Mouse (Mus musculus): ENCODE results near the gene Cpsf4l. TPM values are rescaled to one million over a fixed set of nuclear protein-coding genes. Genes with fewer than 3 reads are reported as not detected.
A peak's percentile ranks its signal among the peaks of the same experiment; 100 is the strongest.

The Cpsf4l gene
- polyA plus RNA-seq (2016; fragmentation: Nextera tagmentation; extraction: Ambion mirVana), result 0.28 and 0.40 TPM in 2 replicates

DNA sequence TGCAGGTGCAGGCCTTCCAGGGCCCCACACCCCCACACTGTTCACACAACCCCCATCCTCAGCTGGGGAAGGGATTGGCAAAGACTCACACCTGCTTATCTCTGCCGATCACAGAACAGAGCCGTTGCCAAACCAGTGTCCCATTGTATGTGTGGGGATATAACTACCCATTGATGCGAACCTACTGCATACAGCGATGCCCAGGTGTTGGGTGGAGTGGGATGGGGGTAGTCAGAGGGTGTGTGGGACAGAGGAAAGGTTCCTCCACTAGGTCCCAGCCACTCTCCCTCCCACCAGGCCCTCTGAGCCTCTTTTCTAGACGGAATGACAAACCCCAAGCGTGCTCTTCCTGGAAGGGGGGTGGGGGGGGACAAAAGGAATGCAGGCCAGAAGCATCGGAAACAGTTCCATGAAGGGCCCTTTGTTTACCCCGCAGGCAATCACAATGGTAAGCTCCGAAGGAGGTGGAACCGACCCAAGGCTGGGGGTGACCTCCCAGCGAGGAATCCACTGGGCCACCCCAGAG lies at the start of gene Cpsf4l:
Cpsf4l (minus strand) TSS at position 287 of the 526 bp plus-strand sequence.
- WGBS, result 4% methylated on average over 11 of the region's 11 CpGs
- no peak for DNase-seq (ENCODE audit: extremely low spot score, low spot score)

DNA sequence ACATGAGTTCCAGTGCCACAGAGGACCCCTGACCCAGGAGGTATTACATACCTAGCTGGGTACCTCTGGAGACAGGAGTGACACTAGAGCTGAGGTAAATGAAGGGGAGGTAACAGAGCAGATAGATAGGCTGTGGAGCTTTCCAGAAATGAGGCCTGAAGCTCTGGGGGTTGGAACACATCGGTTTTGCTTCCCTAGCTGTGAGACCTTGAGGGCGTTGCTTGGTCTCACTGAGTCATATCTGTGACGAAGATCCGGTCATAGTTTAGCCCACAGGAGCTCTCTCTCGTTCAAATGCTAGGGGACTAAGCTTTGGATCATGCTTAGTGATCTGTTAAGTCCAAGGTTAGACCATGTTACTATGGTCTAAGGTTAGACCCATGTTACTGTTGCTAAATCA lies 49.0 kb upstream of the Cpsf4l start:
- no peak overlapping the region for H3K27ac ChIP-seq
- no peak overlapping the region for H3K4me3 ChIP-seq
- H3K4me1 ChIP-seq, result peaks cover 28% of the 10 kb centered on the region
- no peak for DNase-seq (ENCODE audit: extremely low spot score, low spot score)
- WGBS, result 93% methylated on average over 5 of the region's 5 CpGs
- H3K27me3 ChIP-seq (ENCODE audit: poor library complexity, severe bottlenecking), result peaks cover 3% of the 10 kb centered on the region; the same call in 1 of the 2 replicates
- no peaks in the 10 kb centered on the region for H3K9me3 ChIP-seq
- no peaks in the 10 kb centered on the region for H3K36me3 ChIP-seq (replicated peaks)

More for the DNA sequence above, at the start of gene Cpsf4l:
- H3K4me1 ChIP-seq, result peaks cover 39% of the 10 kb centered on the region
- H3K9me3 ChIP-seq, result no peaks in the 10 kb centered on the region
- peaks cover 15% of the 10 kb centered on the region for H3K36me3 ChIP-seq (replicated peaks)
- peak within 1 kb of the TSS; percentile 86 for H3K27ac ChIP-seq
- H3K27me3 ChIP-seq (ENCODE audit: poor library complexity, severe bottlenecking), result peaks cover 44% of the 10 kb centered on the region
- H3K4me3 ChIP-seq, result peak within 1 kb of the TSS; percentile 30

DNA sequence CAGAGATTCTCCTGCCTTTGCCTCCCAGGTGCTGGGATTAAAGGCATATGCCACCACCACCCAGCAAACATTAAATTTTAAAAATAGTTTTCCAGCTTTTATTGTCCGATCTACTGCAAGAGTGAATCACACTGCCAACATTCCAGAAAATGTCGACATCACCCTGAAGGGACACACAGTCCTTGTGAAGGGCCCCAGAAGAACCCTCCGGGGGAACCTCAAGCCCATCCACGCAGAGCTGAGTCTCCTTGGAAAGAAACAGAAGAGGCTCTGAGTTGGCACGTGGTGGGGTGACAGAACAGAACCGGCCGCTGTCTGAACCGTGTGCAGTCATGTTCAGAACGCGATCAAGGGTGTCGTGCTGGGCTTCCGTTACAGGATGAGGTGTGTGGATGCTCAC lies 46.8 kb upstream of the Cpsf4l start:
- Histone ChIP-seq H3K4me3 (no peak overlapping the region), H3K27ac (no peak overlapping the region), H3K9me3 (no peaks in the 10 kb centered on the region), H3K27me3 (ENCODE audit: poor library complexity, severe bottlenecking) (peaks cover 4% of the 10 kb centered on the region; the same call in 1 of the 2 replicates), H3K4me1 (peaks cover 31% of the 10 kb centered on the region), H3K36me3 (replicated peaks) (no peaks in the 10 kb centered on the region)
- no peak for DNase-seq (ENCODE audit: extremely low spot score, low spot score)
- WGBS, result 94% methylated on average over 12 of the region's 12 CpGs

DNA sequence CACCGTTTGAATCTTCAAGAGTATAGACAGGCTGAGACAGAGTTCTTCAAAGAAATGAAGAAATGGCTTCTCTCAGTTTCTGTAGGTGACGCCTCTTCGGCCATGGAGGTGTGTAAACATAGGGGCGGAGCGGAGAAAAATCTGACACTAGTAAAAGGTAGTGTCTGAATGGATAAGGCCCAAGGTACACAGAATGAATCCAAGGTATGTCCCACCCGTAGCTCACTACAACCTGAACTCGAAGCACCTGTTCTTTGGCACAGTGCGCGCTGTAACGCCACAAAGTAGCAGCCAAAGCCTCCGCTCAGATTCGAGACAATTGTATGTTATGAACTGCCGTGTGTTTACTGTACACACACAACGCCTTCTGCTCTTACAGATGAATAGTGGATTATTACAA lies 46.1 kb upstream of the Cpsf4l start:
- no peak for DNase-seq (ENCODE audit: extremely low spot score, low spot score)
- H3K4me3 ChIP-seq, result no peak overlapping the region
- 94% methylated on average over 14 of the region's 14 CpGs for WGBS

DNA sequence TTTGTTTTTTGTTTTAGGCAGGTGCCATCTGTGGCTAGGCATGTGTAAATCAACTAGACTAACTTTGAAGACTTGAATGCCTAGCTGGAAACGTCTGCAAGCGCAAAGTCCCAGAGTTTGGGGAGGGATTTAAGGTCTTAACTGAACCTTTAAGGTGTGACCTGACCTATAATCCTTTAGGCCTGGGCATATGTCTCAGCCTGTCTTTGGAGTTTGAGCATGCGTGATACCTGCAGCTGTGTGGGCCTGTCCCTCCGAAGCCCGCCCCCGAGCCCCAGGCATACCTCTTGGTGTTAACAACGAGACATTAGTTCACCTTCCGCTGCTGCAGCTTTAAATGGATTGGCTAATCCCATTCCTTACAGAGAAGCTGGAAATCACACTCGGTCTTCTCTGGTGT lies 45.0 kb upstream of the Cpsf4l start:
- peaks cover 40% of the 10 kb centered on the region for H3K4me1 ChIP-seq
- 23% methylated on average over 9 of the region's 9 CpGs for WGBS

More for the DNA sequence above, 46.1 kb upstream of the Cpsf4l start:
- Histone ChIP-seq H3K27ac (0 out of 2 replicates have a peak overlapping the region, but pooled peaks have one; percentile 67), H3K9me3 (no peaks in the 10 kb centered on the region), H3K4me1 (peaks cover 32% of the 10 kb centered on the region), H3K36me3 (replicated peaks) (no peaks in the 10 kb centered on the region), H3K27me3 (ENCODE audit: poor library complexity, severe bottlenecking) (peaks cover 4% of the 10 kb centered on the region; the same call in 1 of the 2 replicates)

DNA sequence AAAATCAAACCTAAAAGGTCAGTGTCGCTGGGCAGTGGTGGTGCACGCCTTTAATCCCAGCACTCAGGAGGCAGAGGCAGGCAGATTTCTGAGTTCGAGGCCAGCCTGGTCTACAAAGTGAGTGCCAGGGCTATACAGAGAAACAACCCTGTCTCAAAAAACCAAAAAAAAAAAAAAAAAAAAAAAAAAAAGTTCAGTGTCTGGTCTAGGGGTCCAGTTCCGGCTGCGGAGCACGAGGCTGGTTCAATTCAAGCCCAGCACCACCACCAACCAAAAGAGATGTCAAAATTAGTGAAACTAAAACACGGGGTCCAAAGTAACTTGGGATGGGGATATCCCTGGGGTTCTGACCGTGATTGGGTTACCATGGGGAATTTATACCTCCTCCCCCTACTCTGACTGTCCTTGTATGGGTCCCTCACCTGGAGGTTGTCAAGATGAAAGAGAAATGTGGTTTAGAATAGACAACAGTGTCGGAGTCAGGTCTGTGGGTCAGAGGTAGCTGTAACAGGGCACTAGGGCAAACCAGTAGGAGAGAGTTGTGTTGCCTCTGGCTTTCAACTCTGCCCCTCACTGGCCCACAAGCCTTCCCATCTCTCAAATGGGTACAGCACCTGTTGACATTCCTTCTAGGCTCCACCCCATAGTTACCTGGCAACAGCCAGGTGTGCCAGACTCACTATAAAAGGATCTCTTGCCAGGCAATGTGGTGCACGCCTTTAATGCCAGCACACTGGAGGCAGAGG lies 43.0 kb upstream of the Cpsf4l start:
- Histone ChIP-seq H3K4me1 (peaks cover 60% of the 10 kb centered on the region), H3K4me3 (peak overlapping the region; percentile 92; the same call in 1 of the 2 replicates)

More for the DNA sequence above, 45.0 kb upstream of the Cpsf4l start:
- Histone ChIP-seq H3K36me3 (replicated peaks) (no peaks in the 10 kb centered on the region), H3K9me3 (no peaks in the 10 kb centered on the region), H3K27me3 (ENCODE audit: poor library complexity, severe bottlenecking) (peaks cover 4% of the 10 kb centered on the region; the same call in 1 of the 2 replicates), H3K27ac (0 out of 2 replicates have a peak overlapping the region, but pooled peaks have one; percentile 67), H3K4me3 (no peak overlapping the region)
- DNase-seq (ENCODE audit: extremely low spot score, low spot score), result no peak

DNA sequence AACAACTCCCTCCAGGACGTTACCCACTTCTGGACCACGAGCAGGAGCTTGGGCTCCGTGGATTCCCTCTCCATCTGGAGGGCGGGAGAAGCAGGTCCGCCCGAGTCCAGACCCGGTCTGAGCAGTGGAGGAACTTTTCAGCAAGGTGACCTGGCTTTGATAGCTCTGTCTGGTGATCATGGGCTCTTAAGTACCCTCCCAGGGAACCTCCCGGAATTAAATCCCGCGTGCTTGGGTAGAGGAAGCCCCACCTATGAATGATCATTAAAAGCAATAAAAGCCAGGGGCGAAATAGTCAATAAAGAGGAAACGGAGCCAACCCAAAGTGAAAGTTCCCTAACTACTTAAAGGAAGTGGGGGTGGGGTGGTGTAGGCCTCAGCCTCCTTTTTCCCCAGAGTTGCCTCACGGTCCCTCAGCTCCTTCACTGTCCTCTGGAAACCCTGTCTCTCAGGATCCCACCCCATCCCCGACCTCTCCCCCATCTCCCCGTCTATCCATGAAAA lies 42.4 kb upstream of the Cpsf4l start:
- Histone ChIP-seq H3K4me3 (peak overlapping the region; percentile 92), H3K36me3 (replicated peaks) (peaks cover 18% of the 10 kb centered on the region), H3K27me3 (ENCODE audit: poor library complexity, severe bottlenecking) (peaks cover 4% of the 10 kb centered on the region; the same call in 1 of the 2 replicates), H3K9me3 (no peaks in the 10 kb centered on the region), H3K27ac (peak overlapping the region; percentile 99), H3K4me1 (peaks cover 66% of the 10 kb centered on the region)
- 34% methylated on average over 15 of the region's 15 CpGs for WGBS
- DNase-seq (ENCODE audit: extremely low spot score, low spot score), result no peak

More for the DNA sequence above, 43.0 kb upstream of the Cpsf4l start:
- H3K36me3 ChIP-seq (replicated peaks), result peaks cover 12% of the 10 kb centered on the region
- 94% methylated on average over 10 of the region's 10 CpGs for WGBS
- H3K27ac ChIP-seq, result peak overlapping the region; percentile 99
- no peak for DNase-seq (ENCODE audit: extremely low spot score, low spot score)
- peaks cover 4% of the 10 kb centered on the region; the same call in 1 of the 2 replicates for H3K27me3 ChIP-seq (ENCODE audit: poor library complexity, severe bottlenecking)
- H3K9me3 ChIP-seq, result no peaks in the 10 kb centered on the region

DNA sequence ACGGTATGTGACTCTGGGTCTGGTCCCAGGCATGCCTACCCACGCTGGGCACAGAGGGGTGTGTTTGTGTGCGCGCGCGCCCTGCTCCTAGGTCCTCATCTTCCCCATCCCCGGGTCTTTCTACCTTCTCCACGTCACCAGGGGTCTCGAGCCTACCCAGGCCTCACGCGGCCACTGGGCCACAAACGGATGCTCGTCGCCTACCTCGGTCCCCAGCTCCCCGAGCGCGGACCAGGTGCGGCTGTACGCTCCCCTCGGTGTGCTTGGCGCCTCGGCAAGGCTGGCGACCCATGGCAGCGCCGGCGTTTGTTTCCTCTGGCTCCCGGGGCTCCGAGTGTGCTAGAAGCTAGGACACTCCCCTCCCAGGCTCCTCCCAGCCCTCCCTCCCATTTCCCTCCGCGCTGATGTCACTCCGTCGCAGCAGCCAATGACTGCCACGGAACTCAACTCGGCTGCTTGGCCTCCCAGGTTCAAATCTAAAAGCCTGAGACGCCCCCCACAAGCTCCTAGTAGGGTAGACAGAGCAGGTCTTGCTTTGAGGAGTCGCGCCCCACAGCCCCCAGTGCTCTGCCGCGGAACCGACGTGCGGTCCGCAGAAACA lies 41.8 kb upstream of the Cpsf4l start, which contains the start of gene Cdc42ep4:
Cdc42ep4 (minus strand) TSS at position 398 of the 601 bp plus-strand sequence.
- Histone ChIP-seq H3K4me1 (peaks cover 70% of the 10 kb centered on the region), H3K27ac (peak within 1 kb of the TSS; percentile 99), H3K27me3 (ENCODE audit: poor library complexity, severe bottlenecking) (peaks cover 4% of the 10 kb centered on the region; the same call in 1 of the 2 replicates), H3K4me3 (peak within 1 kb of the TSS; percentile 92), H3K36me3 (replicated peaks) (peaks cover 23% of the 10 kb centered on the region), H3K9me3 (no peaks in the 10 kb centered on the region)
- under 1% methylated on average over 44 of the region's 44 CpGs for WGBS
- peak; percentile 93 for DNase-seq (ENCODE audit: extremely low spot score, low spot score)

DNA sequence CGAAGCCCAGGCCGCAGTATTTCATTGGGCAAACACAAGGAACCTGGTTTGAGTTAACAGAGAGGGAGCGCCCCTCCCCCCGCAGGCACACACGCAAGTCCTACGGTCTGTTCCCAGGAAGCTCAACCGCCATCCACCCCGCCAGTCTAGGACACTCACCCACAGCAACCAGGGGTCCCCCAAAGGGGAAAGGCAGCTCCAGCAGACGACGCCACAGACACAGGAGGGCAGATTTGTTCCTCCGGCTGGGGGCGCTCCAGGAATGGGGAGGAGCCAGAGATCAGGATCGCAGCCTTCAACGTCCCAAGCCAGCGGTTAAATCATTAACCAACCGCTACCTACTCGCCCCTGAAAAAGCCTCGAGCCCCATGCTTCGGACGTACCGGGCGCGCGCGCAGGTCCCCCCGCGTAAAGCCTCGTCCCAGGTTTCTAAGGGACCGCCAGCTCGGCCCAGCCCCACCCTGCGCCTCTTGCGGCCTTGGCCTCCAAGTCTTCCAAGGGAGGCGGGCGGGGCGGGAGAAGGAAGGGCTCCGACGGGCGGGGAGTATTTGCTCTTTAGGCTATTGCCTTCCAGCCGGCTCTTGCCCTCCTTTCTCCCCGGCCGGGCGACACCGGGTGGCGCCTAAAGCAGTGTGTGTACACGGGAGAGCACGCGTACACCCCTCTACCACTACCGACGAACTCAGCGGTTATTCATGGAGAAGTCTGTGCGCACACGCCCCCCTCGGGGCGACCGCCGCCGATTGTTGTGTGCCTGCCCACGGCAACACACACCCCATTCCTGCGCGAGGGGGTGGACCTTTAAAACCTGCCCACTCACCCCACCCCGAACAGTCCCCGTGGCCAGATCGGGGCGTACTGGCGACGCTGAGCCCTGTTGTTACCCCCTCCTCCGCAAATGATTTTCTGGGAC lies 41.0 kb upstream of the Cpsf4l start:
- under 1% methylated on average over 67 of the region's 67 CpGs for WGBS
- Histone ChIP-seq H3K27me3 (ENCODE audit: poor library complexity, severe bottlenecking) (peaks cover 4% of the 10 kb centered on the region; the same call in 1 of the 2 replicates), H3K36me3 (replicated peaks) (peaks cover 28% of the 10 kb centered on the region), H3K27ac (peak overlapping the region; percentile 99), H3K9me3 (no peaks in the 10 kb centered on the region), H3K4me3 (peak overlapping the region; percentile 92), H3K4me1 (peaks cover 74% of the 10 kb centered on the region)
- DNase-seq (ENCODE audit: extremely low spot score, low spot score), result peak; percentile 81

DNA sequence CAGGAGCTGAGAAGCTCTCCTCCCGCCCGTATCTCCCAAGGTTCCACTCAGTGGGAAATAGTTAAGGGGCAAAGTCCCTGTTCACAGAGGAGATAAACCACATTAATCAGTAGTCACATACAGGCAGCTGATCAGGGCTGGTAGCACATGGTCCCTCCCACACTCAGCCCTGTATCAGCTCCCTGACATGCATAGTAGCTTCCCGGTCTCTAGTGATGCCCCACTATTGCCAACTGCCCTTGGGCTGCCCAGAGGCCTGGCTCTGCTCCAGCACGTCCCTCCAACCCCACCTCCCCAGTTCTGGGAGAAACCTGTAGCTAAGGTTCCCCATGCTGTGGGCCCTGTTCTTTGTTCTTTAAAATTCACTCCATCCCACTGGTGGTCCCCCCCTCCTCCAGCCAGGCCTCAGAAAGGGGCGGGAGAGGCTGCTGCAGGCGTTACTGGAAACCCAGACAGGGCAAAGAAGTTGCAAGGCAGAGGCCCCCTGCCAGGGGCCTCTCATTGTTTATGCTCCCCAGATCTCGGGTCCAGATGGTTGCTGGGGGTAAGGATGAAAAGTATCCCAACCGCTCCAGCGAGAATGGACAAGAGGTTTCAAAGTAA lies 40.0 kb upstream of the Cpsf4l start:
- DNase-seq (ENCODE audit: extremely low spot score, low spot score), result peak; percentile 75
- Histone ChIP-seq H3K36me3 (replicated peaks) (peaks cover 38% of the 10 kb centered on the region), H3K9me3 (no peaks in the 10 kb centered on the region), H3K27me3 (ENCODE audit: poor library complexity, severe bottlenecking) (peaks cover 4% of the 10 kb centered on the region; the same call in 1 of the 2 replicates), H3K4me3 (peak overlapping the region; percentile 92), H3K27ac (peak overlapping the region; percentile 99), H3K4me1 (peaks cover 70% of the 10 kb centered on the region)
- under 1% methylated on average over 9 of the region's 9 CpGs for WGBS

DNA sequence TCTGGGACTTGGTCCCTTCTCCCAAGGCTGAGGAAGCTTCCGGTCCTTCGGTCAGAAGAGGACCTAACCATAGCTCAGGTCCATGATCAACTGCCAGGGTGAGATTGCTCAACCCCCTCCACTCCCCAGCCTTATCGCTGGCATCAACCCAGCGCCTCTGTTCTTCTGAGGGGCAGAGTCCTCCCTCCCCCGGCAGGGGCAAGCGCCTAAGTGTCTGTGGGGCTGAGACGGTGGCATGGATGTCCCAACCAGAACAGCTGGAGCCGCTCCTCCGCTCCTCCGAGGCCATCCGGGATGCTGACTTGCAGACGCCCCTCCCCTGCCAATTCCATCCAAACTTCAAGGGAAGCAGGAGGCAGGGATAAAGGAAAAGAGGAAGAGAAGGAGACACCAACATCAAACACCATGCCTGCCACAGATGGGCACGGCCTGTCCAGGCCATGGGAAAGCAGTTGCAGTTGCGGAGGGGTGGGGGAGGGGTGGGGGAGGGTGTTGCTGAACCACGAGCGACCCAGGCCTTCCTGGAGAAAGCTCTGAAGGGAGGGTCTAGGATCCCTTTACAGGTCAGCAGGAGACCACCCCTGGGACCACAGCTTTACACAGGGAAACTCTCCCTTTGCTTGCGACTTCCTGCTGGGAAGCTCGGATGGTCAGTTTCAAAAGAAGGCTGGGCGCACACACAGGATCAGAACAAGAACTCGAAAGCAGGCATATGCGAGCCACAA lies 39.1 kb upstream of the Cpsf4l start:
- H3K4me1 ChIP-seq, result peaks cover 61% of the 10 kb centered on the region
- peaks cover 47% of the 10 kb centered on the region for H3K36me3 ChIP-seq (replicated peaks)
- 11% methylated on average over 21 of the region's 21 CpGs for WGBS
- H3K4me3 ChIP-seq, result peak overlapping the region; percentile 92
- peak overlapping the region; percentile 99 for H3K27ac ChIP-seq
- H3K9me3 ChIP-seq, result no peaks in the 10 kb centered on the region
- H3K27me3 ChIP-seq (ENCODE audit: poor library complexity, severe bottlenecking), result peaks cover 3% of the 10 kb centered on the region; the same call in 1 of the 2 replicates
- DNase-seq (ENCODE audit: extremely low spot score, low spot score), result peak; percentile 50

Measured in forebrain, embryonic 10.5 days (tissue).